Mouse (Mus musculus): ENCODE data around the gene Rbp1. TPM values are rescaled to one million over a fixed set of nuclear protein-coding genes. Genes with fewer than 3 reads are reported as not detected.

The Rbp1 gene
- polyA plus RNA-seq (2017; shearing (Covaris generic)), result under 1 TPM in 1 of 2 experiments, not detected in 1; 0.29 TPM

- ATAC-seq, result no peak
These were observed at the start of gene Rbp1 for GRCm38 (mm10) chr9:98422656-98423055. Gene Rbp1 (plus strand): TSS chr9:98422961.

- no peak for ATAC-seq
These were observed 49.4 kb upstream of the Rbp1 start for GRCm38 (mm10) chr9:98373358-98373757.

GRCm38 (mm10) chr9:98374897-98375296, 47.9 kb upstream of the Rbp1 start:
- ATAC-seq, result no peak

- no peak for ATAC-seq
These were observed 47.2 kb upstream of the Rbp1 start for GRCm38 (mm10) chr9:98375329-98376170.

- no peak for ATAC-seq
These were observed 43.0 kb upstream of the Rbp1 start for GRCm38 (mm10) chr9:98379736-98380135.

GRCm38 (mm10) chr9:98380593-98380992, 42.2 kb upstream of the Rbp1 start:
- ATAC-seq, result no peak

GRCm38 (mm10) chr9:98387741-98388632, 34.8 kb upstream of the Rbp1 start:
- ATAC-seq, result no peak

GRCm38 (mm10) chr9:98388633-98388965, 34.2 kb upstream of the Rbp1 start:
- no peak for ATAC-seq

GRCm38 (mm10) chr9:98393496-98393895, 29.3 kb upstream of the Rbp1 start:
- ATAC-seq, result no peak

GRCm38 (mm10) chr9:98397211-98397610, 25.6 kb upstream of the Rbp1 start:
- no peak for ATAC-seq

- no peak for ATAC-seq
These were observed 24.9 kb upstream of the Rbp1 start for GRCm38 (mm10) chr9:98397866-98398265.

GRCm38 (mm10) chr9:98400185-98400894, 22.4 kb upstream of the Rbp1 start:
- ATAC-seq, result no peak

- no peak for ATAC-seq
These were observed 21.1 kb upstream of the Rbp1 start for GRCm38 (mm10) chr9:98401611-98402010.

GRCm38 (mm10) chr9:98407771-98408170, 15.0 kb upstream of the Rbp1 start:
- ATAC-seq, result no peak

- no peak for ATAC-seq
These were observed 13.6 kb upstream of the Rbp1 start for GRCm38 (mm10) chr9:98409137-98409536.

- no peak for ATAC-seq
These were observed 7.3 kb upstream of the Rbp1 start for GRCm38 (mm10) chr9:98415427-98415826.

GRCm38 (mm10) chr9:98417919-98418318, 4.8 kb upstream of the Rbp1 start:
- no peak for ATAC-seq

- ATAC-seq, result no peak
These were observed 4.4 kb upstream of the Rbp1 start for GRCm38 (mm10) chr9:98418346-98418745.

GRCm38 (mm10) chr9:98420666-98421065, 2.1 kb upstream of the Rbp1 start:
- ATAC-seq, result no peak

- ATAC-seq, result no peak
These were observed 858 bp upstream of the Rbp1 start for GRCm38 (mm10) chr9:98421903-98422302.

- no peak for ATAC-seq
These were observed 930 bp downstream of the Rbp1 start for GRCm38 (mm10) chr9:98423691-98424090.

- no peak for ATAC-seq
These were observed 1.5 kb downstream of the Rbp1 start for GRCm38 (mm10) chr9:98424291-98424690.

- no peak for ATAC-seq
These were observed 2.0 kb downstream of the Rbp1 start for GRCm38 (mm10) chr9:98424725-98425210.
